Mouse (Mus musculus) layer of hippocampus, adult 11-12 months (tissue): ENCODE measurements around the gene Akip1.

ENCODE experiments used
- DNase-seq: peaks from one replicate; pipeline ENCODE4 v3.0.0; 2022; ENCODE audit warnings: low spot score

Gene Akip1

GRCm38 (mm10) chr7:109703190-109704015 lies at the start of gene Akip1, which contains the start of gene St5:
Akip1 (plus strand) TSS chr7:109703690.
St5 (minus strand) TSS chr7:109703605.
- peak; percentile 95 for DNase-seq

- DNase-seq: no peak
These were observed 48.6 kb upstream of the Akip1 start for GRCm38 (mm10) chr7:109654871-109655270.

- DNase-seq: no peak
These were observed 45.6 kb upstream of the Akip1 start for GRCm38 (mm10) chr7:109657884-109658283.

GRCm38 (mm10) chr7:109659278-109659677 lies 44.2 kb upstream of the Akip1 start:
- DNase-seq: no peak

GRCm38 (mm10) chr7:109662626-109663025 lies 40.9 kb upstream of the Akip1 start:
- DNase-seq: peak; percentile 54

GRCm38 (mm10) chr7:109666664-109667063 lies 36.8 kb upstream of the Akip1 start:
- DNase-seq: no peak

GRCm38 (mm10) chr7:109669426-109670170 lies 33.9 kb upstream of the Akip1 start:
- no peak for DNase-seq

GRCm38 (mm10) chr7:109671581-109672471 lies 31.7 kb upstream of the Akip1 start:
- DNase-seq: peak; percentile 71

- DNase-seq: no peak
These were observed 28.4 kb upstream of the Akip1 start for GRCm38 (mm10) chr7:109674944-109675628.

- no peak for DNase-seq
These were observed 23.2 kb upstream of the Akip1 start for GRCm38 (mm10) chr7:109680284-109680683.

GRCm38 (mm10) chr7:109680879-109681278 lies 22.6 kb upstream of the Akip1 start:
- no peak for DNase-seq

- DNase-seq: no peak
These were observed 16.8 kb upstream of the Akip1 start for GRCm38 (mm10) chr7:109686585-109687128.

GRCm38 (mm10) chr7:109690101-109690500 lies 13.4 kb upstream of the Akip1 start:
- DNase-seq: no peak

GRCm38 (mm10) chr7:109690961-109691360 lies 12.5 kb upstream of the Akip1 start:
- DNase-seq: no peak

GRCm38 (mm10) chr7:109694576-109695338 lies 8.7 kb upstream of the Akip1 start:
- DNase-seq: no peak

- no peak for DNase-seq
These were observed 8.2 kb upstream of the Akip1 start for GRCm38 (mm10) chr7:109695339-109695726.

GRCm38 (mm10) chr7:109700213-109700612 lies 3.3 kb upstream of the Akip1 start:
- no peak for DNase-seq

- no peak for DNase-seq
These were observed 769 bp upstream of the Akip1 start for GRCm38 (mm10) chr7:109702721-109703120.

- no peak for DNase-seq
These were observed 507 bp downstream of the Akip1 start for GRCm38 (mm10) chr7:109704016-109704377.

- DNase-seq: no peak
These were observed 971 bp downstream of the Akip1 start for GRCm38 (mm10) chr7:109704461-109704860.
